Mouse (Mus musculus) c-Kit-positive CD71-positive TER-119-positive erythroid progenitor cells, embryonic 14.5 days (primary cell): ENCODE measurements around the gene Prmt1.
A peak's percentile ranks its signal among the peaks of the same experiment; 100 is the strongest.

Source experiments
- DNase-seq: peaks from one replicate; pipeline ENCODE4 v3.0.0-alpha.2; 2013; ENCODE audit warnings: low spot score

Prmt1 gene

DNA sequence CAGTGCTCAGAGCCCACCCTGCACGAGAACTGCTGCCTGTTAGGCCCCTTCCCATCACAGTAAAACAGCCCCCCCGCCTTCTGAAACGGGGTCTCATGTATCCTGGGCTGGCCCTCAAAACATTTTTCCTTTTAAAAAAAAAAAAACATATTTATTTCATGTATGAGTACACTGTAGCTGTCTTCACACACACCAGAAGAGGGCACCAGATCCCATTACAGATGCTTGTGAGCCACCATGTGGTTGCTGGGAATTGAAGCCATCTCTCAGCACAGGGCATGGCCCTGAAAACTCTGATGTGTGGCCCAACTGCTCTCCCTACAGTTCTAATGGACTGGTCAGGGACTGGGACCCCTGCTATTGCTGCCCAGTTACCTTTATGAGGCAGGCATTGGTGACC, 8.1 kb downstream of the Prmt1 start:
- DNase-seq: no peak

GRCm38 (mm10) chr7:44975117-44975419, 11.3 kb downstream of the Prmt1 start:
- DNase-seq: no peak

DNA sequence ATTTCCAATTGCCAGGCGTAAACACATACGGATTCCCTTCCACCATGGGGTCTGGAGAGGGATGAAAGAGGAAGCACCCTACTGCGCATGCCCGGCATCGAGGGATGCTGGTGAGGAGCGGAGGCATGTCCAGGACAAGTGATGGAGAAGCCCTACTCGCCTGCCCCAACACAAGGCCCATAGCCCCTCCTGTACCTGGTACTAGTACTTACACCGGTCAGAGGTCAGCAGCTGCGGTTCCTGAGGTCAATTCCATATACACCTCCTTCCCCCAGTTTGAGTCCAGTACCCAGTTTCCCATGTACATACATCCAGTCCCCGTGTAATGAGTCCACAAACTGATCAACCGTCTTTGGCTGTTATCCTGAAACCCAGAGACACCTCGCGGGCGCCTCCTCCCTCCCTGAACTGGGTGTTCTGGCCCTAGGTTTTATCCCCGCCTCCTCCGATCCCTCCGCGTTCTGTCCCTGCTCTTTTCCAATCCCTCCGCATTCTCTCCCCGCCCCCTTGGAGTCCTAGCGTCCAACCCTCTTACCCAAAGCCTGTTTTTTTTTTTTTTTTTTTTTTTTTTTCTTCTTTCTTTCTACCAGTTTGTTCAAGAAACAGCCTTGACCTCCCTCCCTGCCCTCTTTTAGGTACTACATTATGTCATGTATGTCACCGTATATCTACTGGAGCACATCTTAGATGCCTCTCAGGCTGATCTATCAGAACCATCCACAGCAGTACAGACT, 11.8 kb downstream of the Prmt1 start, which contains the start of gene Cpt1c:
Gene Cpt1c, minus strand, starts transcription at position 469 of the 734 bp plus-strand sequence.
- peak; percentile 79 for DNase-seq

- DNase-seq: no peak
These were observed 12.8 kb downstream of the Prmt1 start for GRCm38 (mm10) chr7:44973415-44974130.

- no peak for DNase-seq
These were observed 15.2 kb downstream of the Prmt1 start for GRCm38 (mm10) chr7:44971142-44971541.

- DNase-seq: peak; percentile 66
These were observed 16.1 kb downstream of the Prmt1 start for GRCm38 (mm10) chr7:44970231-44970691.

GRCm38 (mm10) chr7:44966638-44967037, 19.7 kb downstream of the Prmt1 start:
- no peak for DNase-seq

GRCm38 (mm10) chr7:44965975-44966374, 20.4 kb downstream of the Prmt1 start:
- no peak for DNase-seq

DNA sequence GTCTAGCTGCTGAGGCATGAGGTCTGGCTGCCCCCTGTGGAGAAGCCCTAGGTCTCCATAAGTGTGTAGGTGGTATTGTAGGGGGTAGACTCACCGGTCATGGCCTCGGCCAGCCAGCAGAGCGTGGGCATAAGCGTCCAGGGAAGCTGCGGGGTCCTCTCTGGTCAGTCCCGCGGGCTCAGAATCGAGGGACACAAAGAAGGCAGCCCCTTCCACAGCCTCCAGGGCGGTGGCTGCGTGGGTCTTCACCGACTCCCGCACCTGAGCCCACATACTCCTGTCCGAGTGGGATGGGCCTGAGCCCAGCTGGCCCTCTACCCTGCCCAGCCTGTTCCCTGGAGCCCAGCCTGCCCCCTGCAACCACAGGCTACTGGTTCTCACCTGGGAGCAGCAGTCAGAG, 21.4 kb downstream of the Prmt1 start:
- DNase-seq: no peak

- DNase-seq: no peak
These were observed 23.5 kb downstream of the Prmt1 start for GRCm38 (mm10) chr7:44962831-44963230.

DNA sequence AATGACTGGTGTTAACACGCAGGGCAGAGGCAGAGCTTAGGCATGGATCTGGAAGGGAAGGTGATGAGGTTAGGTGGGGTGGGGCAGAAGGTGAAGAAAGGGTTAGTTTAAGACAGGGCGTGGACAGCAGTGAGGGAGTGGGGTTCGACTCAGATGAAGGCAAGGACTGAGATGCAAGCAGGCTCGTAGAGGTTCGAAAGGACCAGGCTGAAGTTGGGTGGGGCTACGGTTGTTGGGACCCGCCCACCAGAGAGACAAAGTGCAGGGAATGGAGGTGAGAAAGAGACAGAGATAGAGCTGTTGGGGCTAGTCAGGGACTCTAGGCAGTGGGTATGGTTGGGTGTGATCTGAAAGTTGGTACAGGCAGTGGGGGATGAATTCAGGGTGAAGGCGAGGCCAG, 24.0 kb downstream of the Prmt1 start:
- no peak for DNase-seq

DNA sequence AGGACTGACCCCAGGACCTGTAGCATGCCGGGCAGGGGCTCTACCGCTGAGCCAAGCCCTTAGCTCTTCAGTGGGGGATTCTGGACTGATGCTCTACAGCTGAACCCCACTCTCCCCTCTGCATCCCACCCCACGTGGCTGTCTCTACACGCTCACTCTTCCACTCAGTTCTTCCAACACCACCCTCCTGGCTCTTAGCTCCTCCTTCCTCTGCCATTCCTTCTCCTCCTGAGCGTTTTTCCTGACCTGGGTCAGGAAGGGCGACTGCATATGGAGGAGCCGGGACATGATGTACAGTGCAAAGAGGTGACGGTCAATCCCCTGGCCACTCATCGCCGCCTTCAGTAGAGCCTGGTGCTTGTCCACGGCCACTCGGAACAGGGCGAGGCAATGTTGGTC, 25.9 kb downstream of the Prmt1 start:
- no peak for DNase-seq

DNA sequence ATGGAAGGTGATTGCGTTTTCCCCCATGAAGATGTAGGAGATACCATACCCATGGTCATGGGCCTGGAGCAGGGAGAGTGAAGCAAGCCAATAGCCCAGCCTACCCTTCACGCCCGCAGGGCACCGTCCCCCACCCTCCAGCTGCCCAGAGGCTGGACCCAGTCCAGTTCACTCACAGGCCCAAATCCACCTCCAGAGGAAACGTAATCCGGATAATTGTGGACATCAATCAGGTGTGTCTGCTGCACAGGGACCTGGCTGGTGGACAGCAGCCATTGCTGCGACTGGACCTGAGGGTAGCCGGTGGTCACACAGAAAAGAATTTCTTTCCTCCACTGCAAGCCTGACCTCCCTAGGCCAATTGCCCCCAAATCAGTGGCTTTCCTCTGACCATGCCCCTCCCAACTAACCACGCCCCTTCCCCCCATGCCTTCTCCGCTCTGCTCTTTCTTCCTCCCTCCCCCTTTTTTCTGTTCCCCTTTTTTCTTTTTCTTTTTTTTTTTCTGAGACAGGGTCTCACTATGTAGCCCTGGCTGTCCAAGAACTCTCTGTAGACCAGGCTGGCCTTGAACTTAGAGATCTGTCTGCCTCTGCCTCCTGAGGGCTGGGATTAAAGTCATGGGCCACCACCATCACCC, 26.4 kb downstream of the Prmt1 start:
- DNase-seq: no peak

DNA sequence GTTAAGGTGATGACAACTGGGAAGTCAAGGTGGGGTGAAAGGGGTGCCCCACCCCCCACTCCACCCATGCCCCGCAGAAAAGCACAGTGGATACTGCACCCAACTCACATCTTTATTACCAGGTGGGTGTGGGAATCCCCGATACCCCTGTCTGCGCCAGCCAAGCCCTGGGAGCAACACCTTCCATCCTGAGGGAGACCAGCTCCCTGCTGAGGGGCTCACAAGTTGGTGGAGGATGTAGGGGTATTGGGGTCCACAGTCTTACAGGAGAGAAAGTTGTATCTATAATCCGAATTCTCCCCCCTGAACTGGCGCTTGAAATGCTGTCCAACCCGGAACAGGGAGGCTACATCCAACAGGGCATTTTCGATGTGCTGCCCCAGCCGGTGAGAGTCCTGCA, 27.1 kb downstream of the Prmt1 start:
- no peak for DNase-seq

GRCm38 (mm10) chr7:44958208-44958607, 28.2 kb downstream of the Prmt1 start:
- no peak for DNase-seq

GRCm38 (mm10) chr7:44957183-44957835, 29.1 kb downstream of the Prmt1 start:
- no peak for DNase-seq

DNA sequence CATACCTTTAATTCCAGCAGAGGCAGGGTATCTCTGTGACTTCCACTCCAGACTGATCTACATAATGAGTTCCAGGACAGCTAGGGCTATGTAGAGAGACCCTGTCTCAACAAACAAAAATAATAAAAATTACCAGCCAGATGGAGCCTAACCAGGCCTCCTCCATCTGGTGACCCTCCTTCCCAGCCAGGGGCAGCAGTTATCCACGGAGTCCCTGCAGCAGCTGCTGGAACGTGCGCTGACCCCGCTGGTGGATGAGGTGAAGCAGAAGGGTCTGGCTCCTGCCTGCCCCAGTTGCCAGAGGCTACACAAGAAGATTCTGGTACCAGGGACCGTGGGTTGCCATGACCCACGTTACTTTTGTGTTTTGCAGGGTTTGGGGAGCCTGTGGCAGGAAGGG, 30.1 kb downstream of the Prmt1 start:
- no peak for DNase-seq

DNA sequence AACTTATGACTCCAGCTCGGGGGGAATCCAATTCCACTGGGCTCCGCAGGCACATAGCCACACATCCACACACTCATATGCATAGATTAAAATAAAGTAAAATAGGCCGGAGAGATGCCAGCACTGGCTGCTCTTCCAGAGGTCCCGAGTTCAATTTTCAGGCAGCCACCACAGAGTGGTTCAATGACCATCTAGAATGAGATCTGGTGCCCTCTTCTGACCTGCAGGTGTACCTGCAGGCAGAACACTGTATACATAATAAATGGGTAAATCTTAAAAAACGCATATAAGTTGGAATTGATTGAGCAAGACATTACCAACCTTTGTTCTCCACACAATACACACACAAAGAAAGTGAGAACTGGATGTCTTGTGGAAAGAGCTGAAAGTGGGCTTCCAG, 30.7 kb downstream of the Prmt1 start:
- no peak for DNase-seq

GRCm38 (mm10) chr7:44954091-44954885, 32.1 kb downstream of the Prmt1 start:
- no peak for DNase-seq

DNA sequence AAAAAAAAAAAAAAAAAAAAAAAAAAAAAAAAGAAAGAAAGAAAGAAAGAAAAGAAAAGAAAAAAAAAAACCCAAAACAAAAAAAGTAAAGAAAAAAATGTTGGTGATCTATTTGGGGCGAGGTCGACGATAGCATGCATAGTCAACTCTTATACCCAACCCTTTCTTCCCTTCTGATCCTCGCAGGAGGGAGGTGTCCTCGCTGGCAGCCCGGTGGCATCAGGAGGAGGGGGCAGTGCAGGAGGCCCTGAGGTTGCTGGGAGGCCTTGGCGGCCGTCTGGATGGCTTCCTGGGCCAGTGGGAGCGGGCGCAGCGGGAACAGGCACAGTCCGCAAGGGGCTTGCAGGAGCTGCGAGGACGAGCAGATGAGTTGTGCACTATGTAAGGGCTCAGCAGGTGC, 32.8 kb downstream of the Prmt1 start:
- DNase-seq: no peak

- peak; percentile 83 for DNase-seq
These were observed 33.6 kb downstream of the Prmt1 start for GRCm38 (mm10) chr7:44952611-44953306.
